Mouse (Mus musculus) kidney, adult 11 months (tissue): ENCODE measurements around the gene Nomo1.

Experiments
- DNase-seq: peaks from one replicate; pipeline ENCODE4 v3.0.0; 2022

Nomo1 gene

GRCm38 (mm10) chr7:46103771-46104170 lies 70.3 kb downstream of the Nomo1 start:
- no peak for DNase-seq

- no peak for DNase-seq
These were observed 70.9 kb downstream of the Nomo1 start for GRCm38 (mm10) chr7:46104256-46104915.

GRCm38 (mm10) chr7:46105484-46105883 lies 72.0 kb downstream of the Nomo1 start:
- no peak for DNase-seq

GRCm38 (mm10) chr7:46110079-46110478 lies 76.6 kb downstream of the Nomo1 start:
- no peak for DNase-seq

GRCm38 (mm10) chr7:46111212-46111817 lies 77.8 kb downstream of the Nomo1 start:
- no peak for DNase-seq

- no peak for DNase-seq
These were observed 78.4 kb downstream of the Nomo1 start for GRCm38 (mm10) chr7:46111938-46112337.

- no peak for DNase-seq
These were observed 79.9 kb downstream of the Nomo1 start for GRCm38 (mm10) chr7:46113435-46113834.

GRCm38 (mm10) chr7:46116118-46116581 lies 82.7 kb downstream of the Nomo1 start:
- DNase-seq, result no peak

- DNase-seq, result no peak
These were observed 83.5 kb downstream of the Nomo1 start for GRCm38 (mm10) chr7:46117035-46117434.

- no peak for DNase-seq
These were observed 89.5 kb downstream of the Nomo1 start for GRCm38 (mm10) chr7:46122964-46123363.

- no peak for DNase-seq
These were observed 91.0 kb downstream of the Nomo1 start for GRCm38 (mm10) chr7:46124460-46124859.

- DNase-seq, result no peak
These were observed 91.8 kb downstream of the Nomo1 start for GRCm38 (mm10) chr7:46125340-46125739.

- DNase-seq, result no peak
These were observed 94.7 kb downstream of the Nomo1 start for GRCm38 (mm10) chr7:46128196-46128595.

- DNase-seq, result no peak
These were observed 96.1 kb downstream of the Nomo1 start for GRCm38 (mm10) chr7:46129463-46130179.

GRCm38 (mm10) chr7:46130723-46131122 lies 97.2 kb downstream of the Nomo1 start:
- no peak for DNase-seq

GRCm38 (mm10) chr7:46131266-46131665 lies 97.8 kb downstream of the Nomo1 start:
- no peak for DNase-seq

- DNase-seq, result no peak
These were observed 98.3 kb downstream of the Nomo1 start for GRCm38 (mm10) chr7:46131806-46132205.

GRCm38 (mm10) chr7:46132229-46132628 lies 98.7 kb downstream of the Nomo1 start:
- no peak for DNase-seq
